Mouse (Mus musculus): ENCODE data around the gene Tmem218.

GRCm38 (mm10) chr9:37213060-37213738 is 5.2 kb downstream of the Tmem218 start:
- TF ChIP-seq CTCF (conservative IDR thresholded peaks at IDR 0.05; ENCODE audit: low read length): no peak
- TF ChIP-seq NANOG (IDR thresholded peaks at IDR 0.05; ENCODE audit: borderline replicate concordance, low read length): no peak
- TF ChIP-seq POU5F1 (IDR thresholded peaks at IDR 0.05; ENCODE audit: borderline replicate concordance, low read length): no peak
